Mouse (Mus musculus) urinary bladder, postnatal 36 days (tissue): ENCODE results near the gene Dlg1.

Experiments used
- DNase-seq, 2 experiments: peaks; one replicate each; pipeline ENCODE4 v3.0.0; 2022; ENCODE audit warnings: low spot score in 2 of 2, mixed read lengths in 1 of 2

Dlg1 gene

DNA sequence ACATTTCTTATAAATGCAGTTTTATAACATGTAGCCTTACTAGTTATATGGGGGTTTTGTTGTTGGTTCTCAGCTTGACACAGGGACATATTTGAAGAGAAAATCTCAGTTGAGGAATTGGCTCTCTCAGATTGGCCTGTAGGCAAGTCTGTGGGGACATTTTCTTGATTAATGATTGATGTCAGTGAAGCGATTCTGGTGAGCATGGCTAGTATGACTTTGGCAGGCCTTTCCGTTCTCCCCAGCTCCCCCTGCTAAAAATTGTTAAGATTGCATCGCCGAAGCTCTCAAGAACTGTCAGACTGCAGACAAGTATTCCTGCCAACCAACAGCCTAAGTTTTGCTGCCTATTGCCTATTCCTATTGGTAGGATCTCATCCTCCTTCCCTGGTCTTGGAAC, 73.8 kb downstream of the Dlg1 start:
- no peak for DNase-seq

- no peak for DNase-seq
Observed at GRCm38 (mm10) chr16:31737761-31738160, 74.5 kb downstream of the Dlg1 start.

- DNase-seq = no peak
Observed at GRCm38 (mm10) chr16:31740271-31740670, 77.0 kb downstream of the Dlg1 start.

- DNase-seq = no peak
Observed at GRCm38 (mm10) chr16:31740704-31741103, 77.5 kb downstream of the Dlg1 start.

DNA sequence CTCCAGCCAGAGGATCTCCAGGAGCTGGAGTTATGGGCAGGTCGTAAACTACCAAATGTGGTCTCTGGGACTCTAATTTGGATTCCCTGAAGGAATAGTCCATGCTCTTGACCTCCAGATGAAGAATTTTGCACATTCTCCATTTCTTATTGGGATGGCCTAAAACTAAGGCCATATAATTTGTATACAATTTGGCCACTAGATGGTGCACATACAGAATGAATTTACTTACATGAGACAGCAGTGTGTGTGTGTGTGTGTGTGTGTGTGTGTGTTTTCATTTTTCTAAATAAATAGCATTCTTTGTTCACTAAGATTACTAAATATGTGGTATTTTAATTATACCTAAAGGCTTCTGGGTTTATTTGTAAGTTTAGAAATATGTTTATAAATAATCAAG, 87.3 kb downstream of the Dlg1 start:
- DNase-seq = no peak

DNA sequence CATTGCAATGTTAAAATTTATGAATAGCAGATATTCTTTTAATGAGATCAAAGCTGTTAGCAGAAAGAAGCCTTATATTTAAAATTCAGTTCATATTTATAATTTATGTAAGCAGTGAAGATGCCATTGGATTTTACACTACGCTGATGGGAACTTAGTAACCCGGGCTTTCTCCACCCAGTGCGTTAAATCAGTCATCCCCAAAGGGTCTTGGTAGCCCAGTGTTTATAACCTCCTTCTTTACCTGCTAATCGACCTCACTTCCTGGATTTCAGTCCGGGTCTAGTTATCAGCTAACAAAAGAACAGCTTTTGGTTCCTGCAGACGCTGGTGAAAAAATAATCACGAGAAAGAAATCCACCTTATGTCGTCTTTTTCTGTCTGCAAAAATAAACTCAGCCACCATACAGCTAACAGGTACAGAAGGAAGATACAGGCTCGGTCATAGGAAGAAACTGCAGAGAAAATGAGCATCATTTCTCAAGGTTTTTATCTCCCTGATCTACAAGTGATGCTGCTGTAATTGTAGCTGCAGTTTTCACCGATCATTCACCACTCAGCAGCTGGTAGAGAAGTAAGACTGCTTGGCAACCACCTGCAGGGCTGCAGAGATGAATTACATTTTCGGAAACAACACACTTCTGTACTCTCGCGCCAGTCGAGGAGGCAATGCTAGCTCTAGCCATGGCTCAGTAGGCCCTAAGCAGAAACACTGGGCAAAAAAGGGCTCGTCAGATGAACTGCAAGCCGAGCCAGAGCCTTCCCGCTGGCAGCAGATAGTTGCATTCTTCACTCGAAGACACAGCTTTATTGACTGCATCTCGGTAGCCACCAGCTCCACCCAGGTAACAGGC, 91.2 kb downstream of the Dlg1 start:
- DNase-seq = no peak

DNA sequence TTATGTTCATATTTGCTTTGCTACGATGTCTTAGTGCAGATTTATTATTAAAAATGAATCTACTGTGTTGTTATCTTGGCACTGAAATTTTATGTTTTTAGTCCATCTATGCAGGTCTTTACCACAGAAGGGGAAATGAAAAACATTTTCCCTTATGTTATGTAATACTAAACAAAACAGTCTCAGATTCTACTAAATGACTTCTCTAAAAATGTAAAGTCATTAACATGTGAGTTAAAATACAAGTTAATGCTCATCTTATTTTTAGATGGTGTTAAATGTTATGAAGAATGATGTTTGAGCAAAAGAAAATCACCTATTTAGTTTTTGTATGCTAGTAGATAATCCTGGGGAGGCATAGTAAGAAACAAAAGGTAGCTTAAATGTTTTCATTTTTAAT, 91.8 kb downstream of the Dlg1 start:
- no peak for DNase-seq

- DNase-seq = no peak
Observed at GRCm38 (mm10) chr16:31756436-31756835, 93.2 kb downstream of the Dlg1 start.

DNA sequence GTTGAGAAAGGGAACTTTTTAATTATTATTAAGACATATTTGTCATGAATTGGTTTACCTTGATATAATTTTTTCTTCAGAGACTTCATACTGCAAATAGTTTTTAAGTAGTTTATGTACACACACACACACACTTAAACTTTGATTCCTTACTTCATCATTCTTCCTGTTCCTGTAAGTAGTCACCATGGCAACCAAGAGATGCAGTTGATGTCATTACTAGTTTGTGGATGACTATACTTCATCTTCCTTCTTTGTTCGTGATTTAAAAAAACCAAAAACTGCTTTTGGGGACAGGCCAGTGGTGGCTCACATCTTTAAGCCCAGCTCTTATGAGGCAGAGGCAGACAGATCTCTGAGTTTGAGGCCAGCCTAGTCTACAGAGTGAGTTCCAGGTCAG, 94.4 kb downstream of the Dlg1 start:
- no peak for DNase-seq

- no peak for DNase-seq
Observed at GRCm38 (mm10) chr16:31759416-31759815, 96.2 kb downstream of the Dlg1 start.

GRCm38 (mm10) chr16:31766298-31766697, 103.1 kb downstream of the Dlg1 start:
- no peak for DNase-seq

GRCm38 (mm10) chr16:31766715-31767114, 103.5 kb downstream of the Dlg1 start:
- no peak for DNase-seq

DNA sequence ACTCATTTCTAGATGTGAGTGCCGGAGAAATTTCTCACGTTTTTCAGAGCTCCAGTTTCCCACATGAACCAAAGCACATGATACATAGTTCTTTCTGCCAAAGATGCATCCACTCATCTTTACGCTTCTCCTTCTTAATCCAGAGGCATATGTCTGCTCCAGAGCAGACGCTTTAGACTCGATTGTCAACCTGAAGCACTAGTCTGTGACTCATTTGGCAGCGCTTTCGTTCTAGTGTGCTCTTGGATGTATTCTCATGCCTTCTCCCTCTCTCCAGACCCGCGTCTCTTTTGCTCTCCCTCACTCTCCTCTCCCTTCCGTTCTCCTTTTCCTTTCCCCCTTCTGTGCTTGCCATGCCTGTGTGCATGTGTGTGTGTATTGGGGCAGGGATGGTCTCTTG, 112.7 kb downstream of the Dlg1 start:
- no peak for DNase-seq

GRCm38 (mm10) chr16:31781015-31781414, 117.8 kb downstream of the Dlg1 start:
- no peak for DNase-seq

DNA sequence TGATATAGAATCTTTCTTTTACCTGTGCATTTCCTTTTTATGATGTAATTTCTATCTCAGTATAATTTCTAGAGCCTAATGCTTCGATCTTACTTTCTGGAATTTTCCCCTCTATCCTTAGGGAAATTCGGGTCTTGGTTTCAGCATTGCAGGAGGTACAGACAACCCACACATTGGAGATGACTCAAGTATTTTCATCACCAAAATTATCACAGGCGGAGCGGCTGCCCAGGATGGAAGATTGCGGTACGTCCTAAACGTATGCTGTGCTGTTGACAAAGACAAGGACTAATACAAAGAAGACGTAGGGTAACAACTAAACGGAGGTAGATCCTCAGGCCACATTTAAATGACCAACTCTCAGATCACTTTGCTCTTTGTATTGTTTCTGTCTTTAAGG, 126.8 kb downstream of the Dlg1 start:
- no peak for DNase-seq

DNA sequence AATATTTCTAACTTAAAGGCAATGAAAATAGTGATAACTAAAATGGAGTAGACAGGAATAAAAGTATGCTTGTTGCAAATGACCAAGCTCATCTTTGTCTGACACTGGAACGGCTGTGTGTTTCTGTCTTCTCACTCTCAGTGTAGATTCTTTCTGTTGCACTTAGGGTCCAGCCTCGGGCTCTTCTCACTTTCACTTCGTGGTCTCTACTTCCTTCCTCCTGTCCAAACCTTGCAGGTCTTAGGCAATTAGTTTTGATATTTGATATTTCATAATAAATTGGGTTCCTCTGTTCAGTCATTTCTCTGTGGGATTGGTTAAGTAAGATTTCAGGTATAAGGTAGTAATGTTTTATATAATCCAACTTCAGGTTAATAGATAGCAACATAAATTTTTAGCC, 140.4 kb downstream of the Dlg1 start:
- no peak for DNase-seq

- DNase-seq = no peak
Observed at GRCm38 (mm10) chr16:31826049-31826448, 162.8 kb downstream of the Dlg1 start.

DNA sequence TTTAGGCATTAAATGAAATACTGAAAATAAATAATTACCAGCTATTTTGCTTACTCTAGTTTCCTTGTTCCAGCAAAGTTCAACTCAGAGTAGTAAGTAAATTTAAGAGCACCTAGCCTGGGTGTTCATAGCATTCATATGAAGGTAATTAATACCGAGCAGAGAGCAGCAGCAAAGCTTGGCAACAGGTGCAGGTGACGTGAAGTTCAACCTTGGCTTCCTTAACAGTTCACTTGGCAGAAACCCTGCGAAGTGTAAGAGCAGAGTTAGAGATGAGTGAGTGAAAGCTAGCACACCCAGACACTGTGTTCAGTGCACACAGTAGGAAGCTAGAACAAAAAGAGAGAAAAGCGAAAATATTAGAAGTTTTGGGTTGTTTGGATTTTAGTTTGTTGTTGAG, 167.5 kb downstream of the Dlg1 start:
- DNase-seq = no peak

DNA sequence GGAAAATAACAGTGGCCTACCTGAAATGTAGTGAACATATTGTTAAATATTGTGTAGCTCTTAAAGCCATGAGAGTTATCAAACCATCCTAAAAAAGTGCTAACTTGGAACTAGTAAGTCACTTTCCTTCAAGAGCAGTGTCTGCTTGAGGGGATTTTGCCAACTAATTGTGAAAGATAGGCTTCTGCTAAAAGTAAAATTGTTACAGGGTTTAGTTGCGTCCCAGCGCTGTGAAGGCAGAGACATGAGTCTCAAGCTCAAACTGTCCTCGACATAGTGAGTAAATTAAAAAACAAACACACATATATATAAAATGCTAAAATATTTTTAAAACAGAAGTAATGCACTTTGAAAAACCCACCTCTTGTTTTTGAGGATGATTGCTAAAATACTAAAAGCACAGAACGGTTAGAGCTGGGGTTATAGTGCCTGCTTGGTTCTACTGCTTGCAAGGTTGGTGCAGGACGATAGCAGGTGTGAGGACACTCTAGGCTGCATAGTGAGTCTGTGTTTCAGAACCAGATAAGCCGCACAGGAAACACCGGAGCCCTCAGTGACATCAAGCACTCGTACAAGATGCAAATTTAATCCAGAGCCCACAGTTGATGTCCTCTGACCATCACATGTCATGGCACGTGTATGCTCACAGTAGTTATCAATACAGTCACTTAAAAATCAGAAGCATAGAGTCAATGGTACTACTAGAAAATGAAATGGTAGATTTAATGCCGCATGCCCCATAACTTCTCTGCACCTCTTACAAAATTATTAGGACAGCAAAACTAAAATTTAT, 169.6 kb downstream of the Dlg1 start:
- no peak for DNase-seq

- DNase-seq = no peak
Observed at GRCm38 (mm10) chr16:31834011-31834584, 170.9 kb downstream of the Dlg1 start.

DNA sequence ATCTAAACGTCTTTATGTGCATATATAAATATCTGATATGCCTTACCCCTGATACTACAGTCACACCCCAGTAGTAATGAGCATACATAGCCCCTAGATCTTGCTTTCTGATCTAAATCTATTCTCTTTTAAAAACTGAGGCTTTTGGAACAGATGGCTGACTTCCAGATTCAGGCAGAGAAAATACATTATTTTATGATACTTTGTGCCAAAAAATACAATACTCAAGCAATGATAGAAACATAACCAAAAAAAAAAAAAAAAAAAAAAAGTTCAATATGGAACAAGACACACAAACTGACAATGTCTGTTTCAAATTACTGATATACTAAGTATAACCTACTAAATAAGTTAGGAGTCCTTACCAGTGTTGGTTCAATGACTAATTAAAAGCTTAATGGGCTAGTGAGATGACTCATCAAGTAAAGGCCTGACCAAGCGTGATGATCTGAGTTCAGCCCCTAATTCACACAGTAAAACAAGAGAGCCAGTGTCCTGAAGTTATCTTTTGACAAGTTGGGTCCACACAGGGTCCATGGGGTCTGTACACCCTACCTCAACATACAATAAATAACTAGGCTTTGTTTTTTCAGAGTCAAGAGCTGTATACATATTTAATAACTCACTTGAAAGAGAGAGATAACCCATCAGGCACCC, 171.5 kb downstream of the Dlg1 start:
- no peak for DNase-seq

DNA sequence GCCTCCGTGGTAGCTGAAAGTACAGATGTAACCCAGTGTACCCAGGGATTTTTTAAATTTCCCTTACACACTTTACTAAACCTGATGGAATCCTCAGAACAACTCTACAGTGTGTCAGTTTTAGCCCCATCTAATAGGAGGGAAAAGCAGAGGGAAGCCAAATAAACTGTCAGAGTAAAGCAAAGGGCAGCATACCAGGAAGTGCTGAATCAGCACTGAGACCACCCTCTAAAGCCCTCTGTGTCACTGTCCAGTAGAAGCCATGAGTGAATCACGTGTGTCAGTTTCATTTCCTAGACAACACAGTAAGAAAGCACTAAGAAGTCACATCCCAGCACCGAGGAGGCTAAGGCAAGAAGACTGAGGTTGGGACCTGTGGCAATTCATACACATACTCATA, 174.1 kb downstream of the Dlg1 start:
- DNase-seq = no peak
